Mouse (Mus musculus): ENCODE data around the gene Ehmt1. TPM values are rescaled to one million over a fixed set of nuclear protein-coding genes. Genes with fewer than 3 reads are reported as not detected.

Gene Ehmt1
- total RNA-seq, 1 experiment from 2014 or later = 41.3 TPM

DNA sequence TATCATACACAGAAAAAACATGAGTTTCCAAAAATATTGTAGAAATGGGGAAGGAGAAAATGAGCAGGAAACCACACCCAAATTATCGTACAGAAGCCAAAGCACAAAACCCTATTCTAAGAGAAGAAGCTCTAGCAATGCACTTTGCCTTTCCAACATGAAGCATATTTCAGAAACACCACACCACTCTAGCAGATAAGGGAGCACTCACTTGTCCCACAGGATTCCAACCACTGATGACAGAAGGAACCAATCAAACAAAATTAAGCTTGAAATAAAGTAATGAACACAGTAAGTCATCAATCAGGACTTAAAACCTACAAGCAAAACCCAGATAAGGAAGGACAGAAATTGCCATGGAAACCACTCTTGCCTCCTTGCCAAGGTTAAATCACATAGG, 74.2 kb downstream of the Ehmt1 start:
- no peak for ATAC-seq (replicated peaks; ENCODE audit: insufficient number of reproducible peaks, low FRiP score, low TSS enrichment, poor library complexity, severe bottlenecking)

DNA sequence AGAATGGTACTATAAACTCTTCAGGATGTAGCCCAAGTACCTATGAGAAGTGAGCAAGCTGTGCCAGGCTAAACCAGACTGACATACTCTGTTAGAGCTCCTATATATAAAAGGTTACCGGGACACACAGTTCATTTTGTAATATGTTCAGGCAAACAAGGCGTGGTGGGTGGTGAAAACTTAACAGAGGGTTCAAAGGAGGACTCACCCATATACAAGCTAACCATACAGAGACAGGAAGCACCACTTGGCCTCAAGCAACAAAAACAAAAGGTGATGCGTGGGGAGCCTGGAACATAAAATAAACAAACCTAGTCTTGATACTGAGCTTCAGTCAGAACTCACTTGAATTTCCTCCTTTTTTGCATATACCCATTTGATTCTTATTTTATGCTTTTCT, 88.8 kb downstream of the Ehmt1 start:
- ATAC-seq (replicated peaks; ENCODE audit: insufficient number of reproducible peaks, low FRiP score, low TSS enrichment, poor library complexity, severe bottlenecking) = no peak

DNA sequence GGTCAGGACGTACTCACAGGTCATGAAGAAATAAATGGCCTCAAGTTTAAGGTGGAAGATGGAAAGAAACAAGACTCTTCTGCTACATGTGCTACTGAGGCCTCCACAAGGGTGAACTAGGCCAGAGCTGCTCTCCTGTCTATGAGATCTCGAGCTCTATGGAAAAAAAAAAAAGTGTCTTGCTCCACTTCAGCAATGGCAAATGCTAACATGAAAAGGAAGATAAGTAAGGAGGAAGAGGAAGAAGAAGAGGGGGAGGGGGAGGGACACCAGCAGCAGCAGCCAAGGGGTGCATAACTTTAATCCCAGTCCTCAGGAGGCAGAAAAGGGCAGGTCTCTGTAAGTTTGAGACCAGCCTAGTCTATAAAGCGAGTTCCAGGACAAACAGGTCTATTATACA, 109.7 kb downstream of the Ehmt1 start:
- no peak for ATAC-seq (replicated peaks; ENCODE audit: insufficient number of reproducible peaks, low FRiP score, low TSS enrichment, poor library complexity, severe bottlenecking)

DNA sequence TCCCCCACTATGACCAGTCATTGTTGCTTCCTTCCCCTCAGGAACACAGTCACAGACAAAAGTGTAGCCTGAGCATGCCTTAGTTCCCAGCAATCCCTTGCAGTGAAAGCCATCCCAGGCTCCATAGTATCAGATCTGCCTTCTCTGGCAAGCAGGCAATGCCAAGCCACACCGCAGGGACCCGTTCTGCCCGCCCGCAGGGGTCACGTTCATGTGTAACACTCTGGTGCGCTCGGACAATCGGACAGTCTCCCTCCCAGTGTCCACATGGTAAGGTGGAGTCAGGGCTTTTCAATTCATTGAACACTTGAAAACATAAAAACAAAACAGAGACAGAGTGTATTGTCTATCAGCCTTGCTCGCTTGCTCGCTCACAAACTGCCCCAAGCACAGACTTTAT, 111.7 kb downstream of the Ehmt1 start:
- ATAC-seq (replicated peaks; ENCODE audit: insufficient number of reproducible peaks, low FRiP score, low TSS enrichment, poor library complexity, severe bottlenecking) = no peak

DNA sequence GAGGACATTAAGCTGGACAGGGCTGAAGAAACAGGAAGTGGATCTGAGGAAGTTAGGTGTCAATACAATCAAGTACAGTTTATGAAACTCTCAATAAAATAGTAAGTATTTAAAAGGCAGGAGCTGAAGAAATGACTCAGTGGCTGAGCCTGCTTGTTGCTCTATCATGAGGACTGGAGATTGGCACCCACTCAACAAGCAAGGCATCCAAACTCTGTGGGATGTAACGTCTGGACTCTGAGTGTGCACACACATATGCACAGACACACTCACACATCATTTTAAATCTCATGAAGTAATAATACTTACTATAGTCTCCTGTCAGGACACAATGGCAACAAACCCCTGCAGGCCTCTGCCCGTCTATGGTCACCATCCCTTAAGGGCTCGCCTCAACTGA, 112.4 kb downstream of the Ehmt1 start:
- no peak for ATAC-seq (replicated peaks; ENCODE audit: insufficient number of reproducible peaks, low FRiP score, low TSS enrichment, poor library complexity, severe bottlenecking)

DNA sequence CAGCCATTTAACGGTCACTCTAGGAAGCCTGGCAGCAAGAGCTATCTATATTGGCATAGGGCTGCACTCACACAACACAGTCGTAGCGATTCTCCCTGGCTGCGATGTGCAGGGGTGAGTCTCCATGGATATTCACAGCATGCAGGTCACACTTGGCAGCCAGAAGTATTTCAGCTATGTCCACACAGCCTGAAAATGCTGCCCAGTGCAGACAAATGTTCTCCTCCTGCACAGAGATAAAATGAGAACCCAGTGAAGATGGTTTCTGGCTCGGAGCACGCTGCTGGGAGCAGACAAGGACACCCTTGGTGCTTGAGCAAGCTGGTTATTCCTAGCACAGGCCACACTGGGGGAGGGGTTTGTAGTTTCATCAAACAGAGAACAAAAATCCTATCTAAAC, 113.3 kb downstream of the Ehmt1 start:
- ATAC-seq (replicated peaks; ENCODE audit: insufficient number of reproducible peaks, low FRiP score, low TSS enrichment, poor library complexity, severe bottlenecking) = no peak

DNA sequence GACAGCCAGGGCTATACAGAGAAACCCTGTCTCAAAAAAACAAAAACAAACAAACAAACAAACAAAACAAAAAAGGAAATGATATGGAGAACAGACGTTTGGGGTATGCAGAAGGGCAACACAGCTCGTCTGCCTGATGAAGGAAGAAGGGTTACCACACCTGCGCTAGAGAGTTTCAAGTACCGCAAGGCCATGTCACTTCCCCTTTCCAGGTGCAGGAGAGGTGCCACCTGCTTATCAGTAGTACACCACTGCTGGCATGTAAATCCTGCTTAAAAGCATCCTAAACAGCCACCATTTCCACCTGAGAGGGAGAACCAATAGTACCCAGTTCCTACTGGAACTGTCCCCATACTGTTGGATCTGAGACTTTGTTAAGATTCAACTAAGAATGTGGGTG, 113.8 kb downstream of the Ehmt1 start:
- no peak for ATAC-seq (replicated peaks; ENCODE audit: insufficient number of reproducible peaks, low FRiP score, low TSS enrichment, poor library complexity, severe bottlenecking)

DNA sequence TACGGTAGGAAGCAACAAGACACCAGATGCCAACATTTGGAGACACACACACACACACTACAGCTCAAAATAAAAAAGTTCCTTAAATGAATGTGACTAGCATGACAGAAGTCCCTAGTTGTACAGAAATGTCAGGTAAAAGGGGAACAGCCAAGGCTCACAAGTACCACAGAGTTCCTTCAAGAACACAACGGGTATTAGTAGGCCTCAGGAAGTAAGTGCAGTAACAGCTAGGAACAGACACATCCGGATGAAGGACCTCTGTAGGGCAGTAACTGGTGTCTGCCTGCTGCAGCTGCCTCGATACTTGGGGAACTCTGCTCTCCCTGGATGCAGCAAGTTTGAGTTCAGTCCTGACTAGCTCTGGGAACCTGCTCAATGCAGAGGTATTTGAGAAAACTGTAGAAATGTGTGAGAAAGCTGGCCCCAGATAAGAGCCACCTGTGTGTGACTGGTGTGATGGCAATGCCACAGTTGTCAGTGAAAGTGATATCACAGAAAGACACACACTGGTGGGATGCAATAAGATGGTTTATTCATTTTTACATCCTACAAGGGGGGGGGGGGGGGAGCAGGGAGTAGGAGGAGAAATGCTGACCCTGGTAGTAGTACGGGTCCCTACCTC, 122.5 kb downstream of the Ehmt1 start:
- no peak for ATAC-seq (replicated peaks; ENCODE audit: insufficient number of reproducible peaks, low FRiP score, low TSS enrichment, poor library complexity, severe bottlenecking)

DNA sequence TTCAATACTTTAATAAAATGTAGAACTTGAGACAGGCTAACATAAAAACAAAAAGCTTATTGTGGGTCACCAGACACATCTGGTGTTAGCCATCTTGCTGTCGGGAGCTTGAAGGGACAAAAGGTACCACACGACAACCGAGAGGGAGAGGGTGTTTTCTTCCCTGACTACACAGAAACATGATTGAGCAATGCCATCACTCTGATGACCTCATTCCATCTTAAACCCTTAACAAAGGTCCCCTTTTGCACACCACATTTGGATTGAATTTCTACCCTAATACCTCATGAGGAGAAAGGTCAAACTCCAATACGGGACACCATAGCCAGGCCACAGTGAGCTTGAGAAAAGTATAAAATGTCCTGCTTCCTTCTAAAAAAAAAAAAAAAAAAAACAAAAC, 132.2 kb downstream of the Ehmt1 start:
- no peak for ATAC-seq (replicated peaks; ENCODE audit: insufficient number of reproducible peaks, low FRiP score, low TSS enrichment, poor library complexity, severe bottlenecking)

DNA sequence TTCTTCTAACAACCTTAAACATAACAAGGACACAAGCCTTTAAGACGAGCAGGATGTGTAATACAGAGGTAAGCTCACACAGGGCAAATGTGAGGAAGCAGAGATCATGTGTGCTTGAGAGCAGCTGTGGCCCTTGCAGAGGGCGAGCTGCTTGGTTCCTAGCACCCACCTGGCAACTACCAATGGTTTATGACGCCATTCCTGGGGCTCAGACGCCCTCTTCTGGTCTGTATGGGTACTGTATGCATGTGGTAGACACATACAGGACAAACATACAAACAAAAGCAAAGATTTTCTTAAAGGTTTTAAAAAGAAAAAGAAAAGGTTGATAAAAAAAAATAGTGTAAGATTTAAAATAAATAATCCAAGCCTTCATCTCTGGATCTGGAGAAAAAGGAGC, 138.2 kb downstream of the Ehmt1 start:
- no peak for ATAC-seq (replicated peaks; ENCODE audit: insufficient number of reproducible peaks, low FRiP score, low TSS enrichment, poor library complexity, severe bottlenecking)

DNA sequence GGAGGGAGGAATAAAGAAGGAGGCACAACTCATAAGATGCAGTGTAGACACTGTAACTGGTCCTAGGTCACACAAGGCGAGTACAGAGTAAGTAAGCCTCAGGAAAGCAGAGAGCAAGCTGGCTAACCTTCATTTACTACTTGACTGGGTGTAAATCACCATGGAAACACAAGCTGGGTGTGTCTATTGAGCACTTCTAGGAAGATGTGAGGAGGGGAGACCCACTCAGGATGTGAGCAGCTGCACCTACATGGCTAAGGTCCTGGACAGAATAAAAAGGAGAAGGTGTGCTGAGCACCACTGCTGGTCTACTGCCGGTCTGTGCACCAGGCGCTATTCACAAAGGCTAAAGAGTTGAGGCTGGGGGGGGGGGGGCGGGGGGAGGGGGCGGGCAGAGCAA, 142.6 kb downstream of the Ehmt1 start:
- no peak for ATAC-seq (replicated peaks; ENCODE audit: insufficient number of reproducible peaks, low FRiP score, low TSS enrichment, poor library complexity, severe bottlenecking)

DNA sequence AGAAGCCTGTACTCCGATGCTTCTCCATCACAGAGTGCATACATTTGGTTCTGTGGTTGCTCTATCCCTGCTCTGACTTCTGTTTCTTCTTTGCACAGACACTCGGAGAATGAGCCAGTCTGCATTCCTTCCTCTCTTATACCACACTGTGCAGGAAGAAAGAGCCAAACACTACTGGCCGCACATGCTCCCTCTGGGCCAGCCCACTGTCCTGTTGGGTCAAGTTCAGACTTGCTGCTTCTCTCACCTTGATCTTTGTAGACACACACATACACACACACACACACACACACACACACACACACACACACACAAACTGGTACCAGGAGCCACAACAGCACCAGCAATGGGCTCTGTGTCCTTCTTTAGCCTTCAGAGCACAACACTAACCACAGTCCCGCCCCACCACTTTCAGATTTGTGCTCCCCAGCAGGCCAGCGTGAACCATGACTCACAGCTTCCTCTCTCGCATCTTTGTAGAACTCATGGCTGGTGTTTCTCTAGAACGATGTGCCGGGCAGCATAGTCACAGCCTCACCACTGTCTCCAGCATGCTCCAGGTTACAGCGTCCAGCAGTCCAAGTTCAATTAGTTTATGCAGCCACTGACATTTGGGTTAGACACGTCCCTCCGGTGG, 143.3 kb downstream of the Ehmt1 start:
- ATAC-seq (replicated peaks; ENCODE audit: insufficient number of reproducible peaks, low FRiP score, low TSS enrichment, poor library complexity, severe bottlenecking) = no peak

DNA sequence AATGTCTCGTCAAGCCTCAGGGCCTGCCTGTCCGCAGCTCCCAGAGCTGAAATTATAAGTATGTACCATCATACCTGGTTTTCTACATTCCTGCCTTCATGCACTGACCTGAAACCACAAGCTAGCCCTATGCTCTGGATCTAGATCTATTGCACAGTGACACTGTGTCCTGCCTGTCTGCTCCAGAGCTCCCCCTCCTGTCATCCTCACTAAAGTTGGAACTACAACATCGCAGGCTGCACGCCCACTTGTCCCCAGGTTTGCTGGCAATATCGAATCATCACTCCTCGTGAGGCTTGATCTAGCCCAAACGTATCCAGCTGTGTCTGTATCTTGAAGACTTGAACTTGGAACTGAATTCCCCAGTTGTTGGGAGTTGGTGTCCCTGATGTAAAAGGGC, 144.6 kb downstream of the Ehmt1 start:
- ATAC-seq (replicated peaks; ENCODE audit: insufficient number of reproducible peaks, low FRiP score, low TSS enrichment, poor library complexity, severe bottlenecking) = no peak

DNA sequence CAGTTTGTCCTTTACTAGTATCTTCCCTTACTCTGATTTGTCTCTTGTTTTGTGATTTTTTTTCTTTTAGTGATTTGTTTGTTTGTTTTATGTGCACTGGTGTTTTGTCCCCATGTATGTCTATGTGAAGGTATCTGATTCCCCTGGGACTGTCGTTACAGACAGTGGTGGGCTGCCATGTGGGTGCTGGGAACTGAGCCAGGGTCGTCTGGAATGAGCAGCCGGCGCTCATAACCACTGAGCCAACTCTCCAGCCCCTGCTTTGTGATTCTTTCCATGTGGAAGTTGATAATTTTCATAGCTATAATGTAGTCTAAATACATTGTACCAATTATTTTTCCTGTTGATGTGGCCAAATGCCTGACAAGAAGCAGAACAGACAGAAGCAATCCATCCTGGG, 148.6 kb downstream of the Ehmt1 start:
- no peak for ATAC-seq (replicated peaks; ENCODE audit: insufficient number of reproducible peaks, low FRiP score, low TSS enrichment, poor library complexity, severe bottlenecking)

DNA sequence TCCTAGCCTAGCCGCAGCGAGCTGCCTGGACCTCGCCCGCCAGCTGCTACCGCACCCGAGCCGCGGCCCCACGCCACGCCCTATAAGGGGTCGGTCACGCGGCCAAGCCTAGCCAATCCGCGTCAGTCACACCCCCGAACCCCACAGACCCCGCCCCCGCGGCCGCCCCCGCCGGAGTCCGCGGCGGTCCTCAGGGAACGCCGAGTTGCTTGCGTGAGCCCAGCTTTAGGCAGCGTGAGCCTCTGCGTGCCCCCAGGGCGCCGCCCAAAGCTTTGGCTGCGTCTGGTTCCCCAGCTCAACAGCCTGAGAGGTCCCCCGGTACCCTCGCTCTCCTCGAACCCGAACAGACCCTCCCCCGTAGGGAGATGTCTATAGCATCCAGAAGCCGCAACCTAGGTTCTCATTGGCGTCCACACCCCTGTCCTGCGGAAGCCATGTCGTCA, 156.3 kb downstream of the Ehmt1 start, which contains the start of gene Cacna1b:
Cacna1b (minus strand) TSS at position 38 of the 443 bp plus-strand sequence.
- no peak for ATAC-seq (replicated peaks; ENCODE audit: insufficient number of reproducible peaks, low FRiP score, low TSS enrichment, poor library complexity, severe bottlenecking)

DNA sequence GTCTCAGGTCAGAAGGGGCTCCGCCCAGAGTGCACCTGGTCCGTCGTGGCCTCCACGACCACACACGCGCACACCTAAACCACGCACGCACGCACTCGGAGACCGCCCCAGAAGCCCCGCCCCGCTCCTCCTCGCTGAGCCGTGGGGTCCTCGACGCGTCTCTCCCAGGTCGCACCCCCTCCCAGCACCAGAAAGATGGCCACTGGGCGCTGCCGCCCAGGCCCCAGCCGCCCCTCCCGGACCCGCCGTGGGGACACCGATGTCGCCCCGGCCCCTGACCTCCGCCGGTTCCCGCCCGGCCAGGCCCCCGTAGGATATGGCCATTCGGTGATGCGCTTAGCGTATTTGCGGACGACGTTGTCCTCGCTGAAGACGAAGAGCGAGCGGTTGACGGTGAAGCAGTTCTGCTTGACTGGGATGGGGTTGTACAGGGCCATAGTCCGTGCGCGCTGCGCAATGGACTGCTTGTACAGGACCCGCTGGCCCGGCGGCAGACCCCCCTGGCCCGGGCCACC, 156.9 kb downstream of the Ehmt1 start:
- ATAC-seq (replicated peaks; ENCODE audit: insufficient number of reproducible peaks, low FRiP score, low TSS enrichment, poor library complexity, severe bottlenecking) = no peak

DNA sequence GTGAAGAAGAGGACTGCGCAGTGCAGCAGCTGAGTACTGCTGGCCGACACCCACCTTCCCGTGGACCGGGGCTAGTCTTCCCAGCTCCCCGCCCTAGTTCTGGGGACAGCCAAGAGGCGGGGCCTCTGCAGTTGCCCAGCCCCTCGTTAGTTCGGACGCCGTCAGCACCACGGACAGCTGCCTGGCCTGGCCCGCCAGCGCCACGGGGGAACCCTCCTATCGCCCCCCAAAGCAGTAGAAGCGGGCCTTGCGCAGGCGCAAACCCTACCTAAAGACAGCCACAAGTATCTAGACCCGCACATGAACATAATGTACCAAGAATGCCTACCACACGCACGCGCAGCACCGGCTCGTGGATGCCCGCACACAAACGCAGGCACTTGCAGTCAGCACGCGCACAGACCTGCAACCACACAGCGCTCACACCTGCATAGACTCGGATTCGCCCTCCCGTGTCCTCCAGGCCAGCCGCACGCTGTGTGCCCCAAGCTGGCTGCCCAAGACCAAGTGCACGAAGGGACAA, 157.4 kb downstream of the Ehmt1 start:
- 0 out of 2 replicates have a peak, but pooled peaks have one; percentile 9 for ATAC-seq (replicated peaks; ENCODE audit: insufficient number of reproducible peaks, low FRiP score, low TSS enrichment, poor library complexity, severe bottlenecking)

DNA sequence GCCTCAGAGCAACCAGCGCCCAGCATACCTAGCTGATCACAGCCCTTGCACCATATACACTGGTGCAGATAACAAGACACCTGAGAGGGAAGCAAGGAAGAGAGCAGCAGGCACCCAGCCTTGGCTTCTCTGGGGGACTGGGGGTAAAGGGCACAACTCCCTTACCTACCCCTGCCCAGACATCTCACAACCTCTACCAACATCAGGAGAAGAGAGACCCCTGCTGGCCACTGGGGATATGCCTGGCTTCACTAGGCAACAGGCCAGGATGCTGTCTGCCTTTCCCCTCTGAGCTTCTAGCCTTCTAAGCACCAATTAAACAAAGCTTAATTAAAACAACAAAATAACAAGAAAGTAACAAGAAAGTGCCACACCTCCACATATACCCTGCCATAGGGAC, 164.1 kb downstream of the Ehmt1 start:
- ATAC-seq (replicated peaks; ENCODE audit: insufficient number of reproducible peaks, low FRiP score, low TSS enrichment, poor library complexity, severe bottlenecking) = no peak

DNA sequence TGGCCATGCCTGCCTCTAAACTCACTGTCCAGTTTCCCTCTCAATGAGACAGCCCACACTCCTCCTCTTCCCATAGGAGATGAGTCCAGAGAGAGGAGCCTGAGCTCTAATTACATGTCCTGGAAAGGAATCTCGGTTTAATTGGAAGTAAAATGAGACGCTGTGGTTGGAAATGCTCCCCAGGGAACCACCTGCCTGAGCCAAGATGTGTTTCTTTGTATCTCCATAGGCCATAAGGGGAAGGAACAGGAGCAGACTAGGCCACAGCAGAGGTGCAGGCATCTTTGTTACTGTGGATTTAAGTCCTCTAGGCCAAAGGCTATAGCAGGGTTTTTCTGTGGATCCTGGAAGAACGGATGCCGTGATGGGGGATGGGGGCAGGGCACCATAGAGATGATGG, 166.8 kb downstream of the Ehmt1 start:
- no peak for ATAC-seq (replicated peaks; ENCODE audit: insufficient number of reproducible peaks, low FRiP score, low TSS enrichment, poor library complexity, severe bottlenecking)

DNA sequence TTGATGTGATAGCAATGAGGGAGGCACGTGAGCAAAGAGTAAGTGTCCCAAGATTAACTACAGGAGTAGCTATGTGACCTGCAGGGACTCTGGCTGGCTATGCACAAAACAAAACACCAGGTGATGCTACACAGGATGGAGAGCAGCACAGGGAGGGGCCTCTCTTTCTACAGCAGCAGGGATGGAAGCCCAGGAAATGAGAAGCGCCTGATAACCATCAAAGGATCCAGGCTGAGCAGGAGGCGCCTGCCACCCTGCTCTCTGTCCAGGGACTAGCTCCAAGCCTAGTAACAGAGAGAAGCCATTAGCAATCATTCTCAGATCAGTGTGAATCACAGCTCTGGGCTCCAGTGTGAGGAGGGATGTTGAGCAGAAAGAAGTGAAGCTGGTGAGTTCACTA, 169.4 kb downstream of the Ehmt1 start:
- ATAC-seq (replicated peaks; ENCODE audit: insufficient number of reproducible peaks, low FRiP score, low TSS enrichment, poor library complexity, severe bottlenecking) = no peak

Measured in monocyte, adult 5-6 weeks (primary cell).